Mouse (Mus musculus) urinary bladder, postnatal 14 days (tissue): Measurements from ENCODE around the gene Enthd1.
"Not testable (repeated sequence)": the region's sequence is repeated elsewhere in the genome, so short reads cannot be mapped to it uniquely, and the experiment has no call there.

Experiments used
- DNase-seq: peaks from one replicate; pipeline ENCODE4 v3.0.0; 2021; ENCODE audit warnings: low spot score

The Enthd1 gene

DNA sequence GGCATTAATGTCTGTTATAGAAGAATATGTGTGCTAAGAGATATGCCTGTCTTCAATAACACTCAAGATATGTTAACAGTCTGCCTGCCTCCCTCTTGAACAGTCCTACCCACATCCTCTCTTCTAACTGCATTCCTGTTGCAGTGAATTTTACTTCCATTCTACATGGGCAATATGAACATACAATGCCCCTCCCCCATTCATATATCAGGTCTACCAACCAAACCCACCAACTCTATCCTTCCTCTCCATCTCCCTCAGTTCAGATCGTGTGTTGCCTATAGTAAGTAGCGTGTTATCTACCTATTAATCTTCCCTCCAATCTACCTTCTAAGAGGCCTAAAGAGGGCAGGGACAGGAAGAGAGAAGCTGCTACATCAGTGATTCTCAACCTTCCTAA lies 26.9 kb downstream of the Enthd1 start:
- no peak for DNase-seq

DNA sequence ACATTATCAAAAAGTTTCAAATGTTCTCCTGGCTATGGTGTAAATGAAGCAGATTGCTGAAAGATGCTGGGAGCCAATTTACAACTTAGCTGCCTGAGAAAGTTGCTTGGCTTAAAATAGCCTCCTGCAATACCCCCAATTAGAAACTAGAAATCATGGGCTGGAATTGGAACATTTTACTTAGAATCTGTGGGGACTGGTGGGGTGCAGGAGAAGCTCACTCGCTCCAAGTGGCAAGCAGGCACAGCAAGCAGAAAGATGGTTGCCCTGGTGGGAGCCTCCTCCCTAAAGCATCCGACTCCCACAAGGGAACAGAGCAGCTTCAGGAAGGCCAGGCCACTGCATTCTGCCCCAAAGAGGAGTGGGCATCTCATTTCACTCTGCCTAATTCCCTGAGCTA lies 28.9 kb downstream of the Enthd1 start:
- no peak for DNase-seq

DNA sequence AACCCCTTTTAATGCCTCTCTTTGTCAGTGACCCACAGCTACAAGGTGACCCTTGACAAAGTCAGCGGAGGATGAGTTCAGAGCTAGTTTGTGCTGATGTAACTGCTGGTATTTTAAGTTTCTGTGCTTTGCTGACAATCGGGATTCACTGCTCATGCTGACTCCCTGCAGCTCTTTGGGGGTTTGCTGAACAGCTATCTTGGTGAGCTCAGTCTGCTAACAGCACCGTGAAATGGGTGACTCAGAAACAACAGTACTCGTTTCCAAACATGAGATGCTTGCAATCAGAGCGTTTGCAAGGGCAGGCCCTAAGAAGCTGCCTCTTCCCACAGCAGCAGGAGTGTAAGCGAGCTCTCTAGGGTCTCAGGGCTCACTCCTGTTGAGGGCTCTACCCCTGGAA lies 31.7 kb downstream of the Enthd1 start:
- DNase-seq, result no peak

DNA sequence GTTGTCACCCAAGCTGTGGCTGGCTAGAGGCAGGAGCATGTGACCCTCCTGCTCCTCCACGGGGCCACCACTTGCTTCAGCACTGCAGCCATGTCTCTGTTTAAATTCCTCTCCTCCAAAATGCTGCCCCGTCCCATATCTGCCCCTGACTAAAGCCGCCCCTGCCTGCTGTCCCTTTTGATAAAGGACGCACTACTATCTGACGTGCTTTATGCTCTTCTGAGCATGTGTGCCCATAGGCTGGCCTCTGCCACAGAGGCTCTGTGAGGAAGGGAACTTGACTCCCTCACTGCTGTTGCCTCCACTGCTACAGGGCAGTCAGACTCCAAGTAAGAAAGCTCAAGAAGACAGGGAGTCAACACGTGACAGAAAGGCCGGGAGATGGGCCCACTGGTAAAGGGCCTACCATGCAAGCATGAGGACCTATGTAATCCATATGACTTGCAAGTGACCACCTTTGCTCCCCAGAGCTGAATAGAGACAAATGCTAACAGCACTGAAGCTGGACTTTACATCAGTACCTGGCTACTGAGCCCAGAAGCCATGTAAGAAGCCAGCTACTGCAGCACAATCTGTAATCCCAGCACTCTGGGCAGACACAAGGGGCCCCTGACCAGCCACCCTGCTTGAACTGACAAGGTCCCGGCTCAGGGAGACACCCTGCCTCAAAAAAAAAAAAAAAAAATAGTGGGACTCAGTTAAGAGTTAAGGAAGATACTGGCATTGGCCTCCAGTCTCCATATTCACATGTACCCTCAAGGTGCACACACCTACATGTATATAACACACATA lies 32.5 kb downstream of the Enthd1 start:
- DNase-seq, result no peak

DNA sequence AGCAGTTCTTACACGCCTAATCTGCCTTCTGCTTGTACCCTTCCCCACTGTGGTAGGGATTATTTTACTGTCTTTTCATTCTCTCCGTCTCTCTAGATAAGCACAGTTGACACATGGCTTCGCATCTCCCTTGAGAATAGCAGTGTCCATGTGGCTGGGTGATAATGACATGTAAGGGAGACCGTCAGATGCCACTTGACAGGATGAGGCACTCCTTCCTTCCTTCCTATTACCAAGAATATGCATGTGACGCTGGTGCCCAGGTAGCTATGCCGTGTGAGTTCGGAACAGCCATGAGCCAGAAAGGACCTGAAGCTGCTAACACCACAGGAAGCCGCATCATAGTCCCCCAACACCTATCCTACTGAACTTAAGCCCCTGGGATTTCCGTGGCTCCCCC lies 33.9 kb downstream of the Enthd1 start:
- DNase-seq, result no peak

DNA sequence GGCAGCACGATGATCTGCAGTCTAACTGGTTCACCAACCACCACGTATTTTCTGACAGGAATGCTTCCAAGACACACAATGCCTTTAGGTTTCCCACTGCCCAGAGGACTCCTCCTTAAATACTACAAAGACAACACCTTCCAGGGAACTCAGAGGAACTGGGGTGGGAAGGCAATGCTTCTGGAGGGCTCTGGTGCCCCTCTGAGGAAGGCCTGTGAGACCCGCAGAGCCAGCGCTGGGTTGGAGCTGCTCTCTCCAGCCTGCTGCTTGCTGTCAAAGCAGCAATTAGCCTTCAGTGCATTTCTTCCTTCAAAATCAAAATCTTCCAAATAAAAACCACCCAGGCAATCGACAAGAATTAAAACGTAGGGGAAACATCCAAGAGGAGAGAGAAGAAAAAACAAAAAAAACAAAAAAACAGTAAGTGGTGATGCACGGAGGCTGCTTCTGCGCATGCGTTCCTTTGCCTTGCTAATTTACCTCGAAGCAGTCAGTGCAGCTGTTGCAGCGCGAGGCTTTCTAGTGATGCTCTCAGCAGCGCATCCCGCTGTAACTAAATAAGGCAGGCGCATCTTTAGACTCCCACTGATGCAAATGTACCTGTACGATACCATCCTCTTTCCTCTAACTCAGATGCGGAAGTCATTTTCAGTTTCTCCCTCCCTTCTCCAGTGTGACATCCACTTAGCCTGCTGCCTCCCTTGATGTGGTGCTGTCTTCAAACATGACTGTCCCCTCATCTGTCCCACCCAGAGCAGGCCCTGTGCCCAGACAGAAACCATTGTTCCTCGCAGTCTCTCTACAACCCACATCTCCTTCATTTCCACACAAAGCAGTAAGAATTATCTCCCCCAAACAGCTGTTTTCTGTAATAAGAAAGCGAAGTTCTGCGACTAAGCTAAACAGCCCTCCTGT lies 34.7 kb downstream of the Enthd1 start:
- no peak for DNase-seq

DNA sequence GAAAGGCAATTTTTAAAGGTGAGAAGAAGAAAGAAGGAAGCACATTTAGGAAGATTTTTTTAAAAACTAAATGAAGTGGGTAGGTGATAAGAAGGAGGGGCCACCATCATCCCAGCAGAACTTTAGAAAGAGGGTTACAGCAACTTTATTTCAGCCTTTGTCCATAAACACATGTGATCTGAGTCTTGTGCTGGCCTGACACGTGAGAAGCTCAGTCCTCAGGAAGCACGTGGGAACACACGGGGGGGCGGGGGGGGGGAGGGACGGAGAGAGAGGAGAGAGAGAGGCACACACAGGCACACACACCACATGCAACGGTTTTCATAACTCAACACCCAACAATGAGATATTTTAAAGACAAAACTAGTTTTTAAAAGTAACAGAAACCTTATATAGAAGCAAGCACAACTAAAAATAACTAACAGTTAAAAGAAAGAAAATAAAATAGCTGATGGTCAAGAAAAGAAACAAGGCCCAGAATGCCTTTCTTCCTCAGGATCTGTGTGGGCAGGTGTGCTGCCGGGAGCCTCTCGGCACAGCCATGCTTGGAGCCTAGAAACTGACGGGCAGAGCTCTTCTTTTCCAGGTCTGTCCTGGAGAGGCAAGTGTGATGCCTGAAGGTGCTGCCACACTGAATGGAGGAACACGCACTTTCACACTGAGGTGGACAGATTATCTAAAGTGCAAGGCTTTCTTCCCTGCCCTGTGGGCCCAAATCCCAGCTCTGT lies 43.1 kb downstream of the Enthd1 start:
- no peak for DNase-seq

DNA sequence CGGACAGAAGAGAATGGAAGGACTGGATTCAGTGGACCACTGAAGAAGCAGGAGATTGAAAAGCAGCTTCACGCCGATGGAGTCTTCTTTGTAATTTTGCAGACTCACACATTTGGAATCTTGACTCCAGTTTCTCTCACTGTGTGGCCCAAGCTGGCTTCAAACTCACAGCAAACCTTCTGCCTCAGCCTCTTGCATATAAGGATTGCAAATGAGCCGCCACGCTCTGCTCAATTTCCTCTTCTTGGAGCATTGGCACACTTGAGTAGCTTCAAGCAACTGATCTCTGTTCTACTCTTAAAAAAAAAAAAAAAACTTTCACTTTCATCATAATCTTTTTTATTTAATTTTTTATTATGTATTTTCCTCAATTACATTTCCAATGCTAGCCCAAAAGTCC lies 45.0 kb downstream of the Enthd1 start:
- no peak for DNase-seq

DNA sequence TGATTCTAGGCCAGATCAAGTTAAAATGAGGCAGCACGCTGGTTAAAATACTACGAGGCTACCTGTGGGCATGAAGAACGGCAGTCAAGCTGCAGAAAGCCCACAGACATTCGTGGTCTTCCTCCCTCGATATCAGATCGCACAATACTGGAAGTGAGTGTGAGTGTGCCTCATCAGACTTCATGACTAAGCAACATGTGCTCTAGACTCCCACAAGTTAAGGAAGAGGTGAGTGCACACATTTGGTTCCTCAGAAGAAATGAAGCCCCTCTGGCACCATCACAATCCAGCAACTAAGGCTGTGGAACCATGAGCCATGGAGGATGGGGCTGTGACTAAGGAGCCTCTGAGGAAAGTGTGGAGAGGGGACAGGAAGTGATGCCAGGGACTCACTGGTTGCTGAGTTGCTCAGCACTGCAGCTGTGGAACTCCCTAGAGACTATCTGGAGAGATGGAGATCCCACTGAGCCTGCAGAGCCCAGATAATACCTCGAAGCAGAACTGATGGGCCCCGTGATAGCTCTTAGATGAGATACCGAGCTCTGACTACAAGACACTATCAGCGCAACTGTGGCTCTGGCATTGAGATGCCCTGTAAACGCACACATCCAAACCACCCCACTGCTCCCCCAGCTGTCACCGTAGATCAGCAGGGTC lies 46.3 kb downstream of the Enthd1 start:
- DNase-seq, result no peak

DNA sequence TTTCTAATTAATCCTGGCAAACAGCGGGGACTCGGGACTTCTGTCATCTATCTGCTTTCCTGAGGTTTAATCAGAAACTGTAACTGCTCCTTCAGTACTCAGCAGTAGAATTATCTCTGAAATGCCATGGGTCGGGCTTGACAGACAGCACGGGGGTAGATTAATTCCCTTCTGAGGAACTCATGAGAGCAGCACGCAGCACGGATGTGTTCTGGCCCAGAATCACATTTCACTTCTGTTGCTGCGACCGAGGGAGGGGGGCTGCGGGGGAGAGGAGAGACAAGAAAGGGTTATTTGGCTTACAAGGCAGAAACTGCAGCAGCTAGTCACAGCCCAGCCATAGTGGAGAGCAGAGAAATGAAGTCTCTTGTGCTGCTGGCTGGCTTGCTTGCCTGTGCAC lies 47.0 kb downstream of the Enthd1 start:
- no peak for DNase-seq

DNA sequence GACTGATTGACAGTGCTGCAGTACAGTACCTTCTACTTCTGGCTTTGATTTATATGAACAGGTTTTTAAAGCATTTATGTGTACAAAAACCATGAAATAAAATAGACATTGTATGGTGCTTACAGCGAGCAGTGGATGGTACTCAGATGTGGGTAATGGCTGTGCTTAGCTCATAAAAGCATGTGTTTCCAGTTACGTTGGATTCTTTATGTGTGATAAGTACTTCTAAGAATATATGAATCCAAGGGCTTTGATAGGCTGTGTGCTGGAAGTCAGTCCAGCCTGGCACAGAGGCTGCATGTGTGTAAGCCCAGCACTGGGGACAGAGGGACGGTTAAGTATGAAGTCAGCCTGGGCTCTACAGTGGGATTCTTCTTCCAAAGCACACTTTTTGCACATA lies 48.4 kb downstream of the Enthd1 start:
- no peak for DNase-seq

DNA sequence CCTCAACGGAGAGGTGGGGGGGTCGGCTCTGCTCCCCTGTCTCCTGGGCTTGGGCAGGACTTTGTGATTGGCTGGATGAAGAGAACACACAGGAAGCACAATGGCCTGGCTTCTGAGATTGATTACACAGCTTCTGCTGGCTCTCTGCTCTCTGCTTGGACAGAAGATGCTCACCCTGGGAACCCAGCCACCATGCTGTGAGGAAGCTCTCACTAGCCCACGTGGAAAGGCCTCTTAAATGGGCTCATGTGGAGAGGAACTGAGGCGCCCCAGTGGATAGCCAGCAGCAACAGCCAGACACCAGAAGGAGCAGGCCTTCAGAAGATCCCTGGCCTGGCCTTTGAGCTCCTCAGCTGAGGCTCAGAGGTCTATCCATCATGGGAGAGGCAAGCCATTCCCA lies 59.9 kb downstream of the Enthd1 start:
- no peak for DNase-seq

DNA sequence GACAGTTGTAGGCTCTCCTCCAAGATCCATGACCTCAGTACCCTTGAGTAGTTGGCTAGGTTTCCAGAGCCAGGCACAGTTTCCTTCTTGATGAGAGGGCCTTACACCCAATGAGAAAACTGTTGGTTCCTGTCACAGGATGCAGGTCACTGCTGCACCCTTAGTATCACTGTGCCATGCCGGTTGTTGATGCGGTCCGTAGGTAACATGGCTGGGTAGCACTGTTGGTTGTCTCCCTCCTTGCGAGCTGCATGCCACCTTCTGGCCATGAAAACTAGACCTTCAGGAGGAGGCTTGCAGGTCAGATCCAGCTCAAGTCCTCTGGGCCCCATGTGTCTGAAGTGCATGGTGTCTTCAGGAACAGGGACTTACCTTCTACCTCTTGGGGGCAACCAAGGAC lies 61.8 kb downstream of the Enthd1 start:
- DNase-seq, result not testable (repeated sequence)

DNA sequence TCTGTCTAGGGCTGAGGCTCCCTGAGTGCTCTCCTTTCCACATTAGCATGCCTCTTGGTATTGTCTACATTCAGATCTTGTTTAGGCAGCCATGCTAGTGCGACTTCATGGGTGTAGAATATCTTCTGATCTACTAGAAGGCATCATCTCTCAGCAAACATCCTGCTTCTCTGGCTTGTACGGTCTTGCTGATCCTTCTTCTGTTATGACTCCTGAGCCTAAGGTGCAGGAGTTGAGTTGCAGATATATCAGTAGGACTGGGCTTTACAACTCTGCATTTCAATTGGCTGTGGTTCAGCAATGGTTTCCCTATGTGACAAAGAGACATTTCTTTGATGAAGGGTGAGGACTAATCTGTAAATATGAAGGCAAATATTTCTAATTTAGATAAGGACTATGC lies 62.2 kb downstream of the Enthd1 start:
- DNase-seq, result no peak

DNA sequence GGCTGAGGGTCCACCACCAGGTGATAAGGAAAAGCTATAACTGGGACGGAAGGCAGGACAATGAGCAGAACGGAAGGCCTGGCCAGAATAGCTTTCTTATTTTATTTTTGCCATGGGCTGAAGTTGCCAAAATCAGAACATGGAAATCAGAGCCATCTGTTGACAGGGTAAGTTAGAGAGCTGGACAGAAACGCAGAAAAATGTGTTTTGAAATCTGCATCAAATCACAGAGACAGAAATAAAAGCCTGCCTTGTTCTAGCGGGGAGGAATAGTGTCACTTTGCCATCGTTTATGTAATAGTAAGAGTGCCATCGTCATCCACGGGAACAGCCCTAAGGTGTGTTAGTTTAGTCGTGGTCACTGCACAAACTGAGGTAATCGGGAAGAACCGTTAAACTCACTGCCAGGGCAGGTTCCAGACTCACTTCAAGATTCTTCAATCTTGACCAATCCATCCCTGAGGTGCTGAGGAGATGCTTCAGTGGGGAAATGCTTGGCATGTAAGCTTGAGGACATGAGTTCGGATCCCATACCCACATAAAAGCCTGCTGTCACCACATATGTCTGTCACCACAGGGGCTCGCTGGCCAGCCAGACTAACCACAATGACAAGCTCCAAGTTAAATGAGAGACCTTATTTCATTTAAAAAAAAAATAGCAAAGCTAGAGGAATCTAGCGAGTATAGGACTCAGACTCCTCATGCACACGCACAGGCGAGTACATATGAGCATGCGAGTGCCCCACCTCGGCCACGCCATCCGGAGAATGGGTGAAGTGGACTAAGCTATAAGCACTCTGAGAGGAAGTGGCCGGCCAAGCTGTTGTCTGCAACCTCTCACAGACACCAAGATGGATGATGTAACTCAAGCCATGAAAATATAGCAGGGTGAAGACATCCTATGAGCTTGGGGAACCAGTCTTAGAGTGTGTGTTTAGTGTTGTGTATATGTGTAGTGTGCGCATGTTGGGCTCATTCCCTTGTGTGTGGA lies 63.6 kb downstream of the Enthd1 start:
- DNase-seq, result no peak

DNA sequence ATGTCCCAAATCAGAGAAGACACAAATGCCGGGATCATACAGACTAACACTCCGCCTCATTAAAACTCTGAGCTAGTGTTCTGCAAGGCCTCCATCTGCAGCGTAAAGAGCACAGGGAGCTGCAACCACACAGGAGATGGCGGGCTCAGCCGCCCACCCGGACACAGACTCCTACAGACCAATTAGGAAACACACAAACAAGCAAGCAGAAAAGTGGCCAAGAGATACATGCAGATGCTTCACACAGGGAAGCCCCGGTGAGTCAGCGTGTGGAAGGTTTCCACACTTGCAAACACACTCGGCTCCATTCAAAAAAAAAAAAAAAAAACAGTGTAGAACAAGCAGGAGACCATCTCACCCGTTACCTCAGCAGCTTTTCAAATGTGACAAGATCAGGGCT lies 64.5 kb downstream of the Enthd1 start:
- no peak for DNase-seq

DNA sequence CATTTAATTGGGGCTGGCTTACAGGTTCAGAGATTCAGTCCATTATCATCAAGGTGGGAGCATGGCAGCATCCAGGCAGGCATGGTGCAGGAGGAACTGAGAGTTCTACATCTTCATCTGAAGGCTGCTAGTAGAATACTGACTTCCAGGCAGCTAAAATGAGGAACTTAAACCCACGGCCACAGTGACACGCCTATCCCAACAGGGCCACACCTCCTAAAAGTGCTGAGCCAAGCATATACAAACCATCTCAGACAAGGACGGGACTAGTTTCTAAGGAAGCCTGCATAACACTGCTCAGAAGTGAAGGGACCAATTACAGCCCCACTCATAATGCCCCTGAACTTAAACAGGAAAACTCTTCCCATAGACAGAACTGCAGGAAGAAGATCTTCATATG lies 67.2 kb downstream of the Enthd1 start:
- not testable (repeated sequence) for DNase-seq

DNA sequence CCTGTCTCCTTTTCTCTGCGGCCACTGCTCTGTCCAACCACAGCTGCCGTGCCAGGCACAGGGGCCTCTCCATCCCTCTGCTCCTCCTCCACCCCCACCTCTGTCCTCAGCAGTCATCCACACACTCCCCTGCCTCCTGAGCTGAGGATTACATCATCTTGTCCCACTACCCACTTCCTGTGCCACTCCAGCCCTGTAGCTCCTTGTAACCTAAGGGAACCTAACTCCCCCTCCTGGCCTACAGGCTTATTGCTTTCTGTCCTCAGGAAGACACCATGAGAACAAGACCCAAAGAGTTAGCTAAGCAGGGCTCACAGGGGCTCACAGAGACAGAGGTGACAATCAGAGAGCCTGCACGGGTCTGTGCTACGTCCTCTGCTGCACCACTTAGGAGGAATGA lies 73.5 kb downstream of the Enthd1 start:
- no peak for DNase-seq

DNA sequence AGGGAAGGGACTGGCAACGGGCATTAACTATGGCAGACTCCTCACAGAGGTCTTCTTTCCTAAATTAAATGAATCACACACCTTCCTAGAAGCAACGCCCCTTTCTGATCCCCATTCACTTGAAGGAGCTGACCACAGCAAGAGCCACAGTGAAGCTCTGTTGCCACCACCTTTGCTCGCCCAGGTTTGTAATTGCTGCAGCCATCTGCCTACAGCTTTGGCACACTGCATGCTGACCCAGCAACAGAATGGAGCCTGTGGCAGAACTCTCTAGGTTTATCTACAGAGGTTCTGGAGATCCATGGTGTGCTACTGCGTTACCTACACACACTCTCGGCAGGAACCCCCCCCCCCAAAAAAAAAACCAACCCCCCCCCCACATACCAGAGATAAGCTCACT lies 74.8 kb downstream of the Enthd1 start:
- DNase-seq, result no peak

DNA sequence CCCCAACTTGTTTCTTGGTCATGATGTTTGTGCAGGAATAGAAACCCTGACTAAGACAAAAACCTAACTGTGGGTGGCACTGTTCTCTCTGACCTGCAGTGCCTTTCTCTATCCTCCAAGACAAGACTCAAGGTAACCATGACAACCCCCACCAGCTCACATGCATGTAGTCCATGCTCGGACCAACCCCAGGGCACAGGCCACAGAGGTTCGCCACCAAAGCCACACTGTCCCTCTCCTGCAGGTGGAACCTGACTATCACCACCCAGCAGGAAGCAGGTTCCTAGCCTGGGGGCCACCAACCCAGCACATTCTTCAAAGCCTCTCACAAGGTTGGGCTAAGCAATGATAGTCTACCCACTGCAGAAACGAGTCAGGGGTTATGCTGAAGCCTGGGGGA lies 76.3 kb downstream of the Enthd1 start:
- DNase-seq, result no peak

DNA sequence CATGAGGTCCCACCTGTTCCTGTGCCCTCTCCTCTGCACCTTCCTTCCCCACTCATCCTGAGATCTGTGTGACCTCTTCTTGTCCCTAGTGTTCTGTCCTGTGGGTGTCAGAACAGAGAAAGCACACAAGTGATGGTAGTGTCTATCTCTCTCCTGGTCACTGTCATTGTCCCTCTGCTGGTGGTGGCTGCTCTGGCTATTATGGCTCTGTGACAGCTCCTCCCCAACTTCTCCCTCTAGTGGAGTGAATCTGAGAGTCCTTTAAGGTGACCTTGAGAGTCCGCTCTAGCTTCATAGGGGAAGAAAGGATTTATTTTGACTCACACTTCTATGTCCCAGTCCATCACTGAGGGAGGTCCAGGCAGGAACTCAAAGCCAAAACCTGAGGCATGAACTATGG lies 79.4 kb downstream of the Enthd1 start:
- no peak for DNase-seq
